Mouse (Mus musculus) cerebellum, adult 2 months (tissue): ENCODE data around the gene Aldh16a1. TPM values are rescaled to one million over a fixed set of nuclear protein-coding genes. Genes with fewer than 3 reads are reported as not detected.

ENCODE experiments used
- DNase-seq, 2 experiments: peaks; one replicate each; pipeline ENCODE4 v3.0.0; 2021
- H3K27ac ChIP-seq: fragments of 200-500 bp; 2 replicates; pipeline ENCODE4 v1.5.1; 2012; ENCODE audit warnings: low read length, control low read depth, inconsistent platforms; ENCODE audit not compliant: insufficient read depth
- H3K27me3 ChIP-seq: fragments of 200-500 bp; 2 replicates; pipeline ENCODE4 v1.6.1; 2012; ENCODE audit warnings: inconsistent platforms, mild to moderate bottlenecking, low read length, moderate library complexity; ENCODE audit not compliant: control insufficient read depth, insufficient read depth
- H3K4me1 ChIP-seq: fragments of 200-500 bp; 2 replicates; pipeline ENCODE4 v1.6.1; 2011; ENCODE audit warnings: low read length; ENCODE audit not compliant: control insufficient read depth, insufficient read depth
- H3K4me3 ChIP-seq: fragments of 200-500 bp; replicated peaks from 2 replicates; pipeline ENCODE3; 2011; ENCODE audit warnings: mild to moderate bottlenecking, low read depth, low read length, control low read depth; ENCODE audit not compliant: insufficient read depth
- CTCF ChIP-seq: fragments of 200-500 bp; IDR thresholded peaks from 2 replicates; pipeline ENCODE4 v1.5.1; 2011; ENCODE audit warnings: low read depth, mild to moderate bottlenecking, control low read depth, low read length, moderate library complexity, borderline replicate concordance; ENCODE audit not compliant: insufficient read depth
- POLR2A ChIP-seq: fragments of 200-500 bp; IDR thresholded peaks from 2 replicates; pipeline ENCODE4 v1.6.1; 2011; ENCODE audit warnings: low read length, control low read depth, borderline replicate concordance; ENCODE audit not compliant: insufficient read depth
- WGBS: fragments of 180-500 bp; shearing (Covaris S2); methylation state at CpG from one replicate; pipeline ENCODE4 v1.1.7; 2018; 5-methylcytosine and 5-hydroxymethylcytosine counted together
- polyA plus RNA-seq: library from polyadenylated mRNA; depleted of rRNA; stranded (reverse); fragments of >200 nt; gene quantifications from 2 replicates; pipeline ENCODE4 v1.2.3, GENCODE M21; 2012

Aldh16a1 gene
- polyA plus RNA-seq, 1 experiment = 17.2 TPM

DNA sequence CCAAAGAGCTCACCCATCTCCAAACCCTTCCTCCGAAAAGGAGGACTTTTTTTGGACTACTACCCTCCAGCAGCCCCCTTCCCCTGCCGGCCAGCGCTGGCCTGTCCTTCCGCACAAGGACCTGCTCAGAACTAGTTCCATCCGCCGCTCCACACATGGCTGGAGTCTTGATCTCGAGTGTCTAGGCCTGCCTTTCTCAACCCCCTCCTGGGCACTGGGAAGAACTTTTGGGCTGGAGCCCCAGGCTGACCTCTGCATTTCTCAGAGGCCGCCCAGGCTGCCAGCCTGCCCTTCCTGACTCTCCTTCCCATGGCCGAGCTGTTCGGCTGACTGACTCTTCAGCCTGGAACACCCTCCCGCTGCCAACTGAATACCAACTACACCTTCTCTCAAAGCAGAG, 28.2 kb upstream of the Aldh16a1 start:
- WGBS = 8% methylated on average over 11 of the region's 11 CpGs
- DNase-seq = peak in 1 of 2 experiments; percentile 44
- Histone ChIP-seq H3K27ac (peak overlapping the region; percentile 21; the same call in 1 of the 2 replicates), H3K4me3 (peak overlapping the region; percentile 50), H3K4me1 (0 out of 2 replicates have a peak, but pooled peaks cover 6% of the 10 kb centered on the region), H3K27me3 (no peaks in the 10 kb centered on the region)
- no peak for TF ChIP-seq CTCF
- TF ChIP-seq POLR2A = no peak

DNA sequence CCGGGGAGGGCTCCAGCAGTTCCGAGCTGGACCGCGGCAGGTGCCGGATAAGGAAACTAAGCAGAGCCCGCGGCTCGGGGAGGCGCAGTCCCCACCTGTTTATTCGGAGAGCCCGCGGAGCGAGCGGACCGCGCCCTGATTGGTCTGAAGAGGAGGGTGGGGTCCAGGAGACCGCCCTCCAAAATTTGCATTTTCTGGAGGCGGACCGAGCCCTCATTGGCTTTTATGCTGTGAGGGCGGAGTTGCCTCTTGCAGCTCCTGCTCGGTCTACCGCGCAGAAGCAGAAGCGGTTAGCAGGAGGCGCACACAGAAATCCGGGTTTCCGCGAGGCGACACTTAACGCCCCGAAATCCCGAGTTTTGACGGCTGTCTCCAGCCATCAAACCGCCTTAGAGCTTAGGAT, 27.8 kb upstream of the Aldh16a1 start:
- H3K4me1 ChIP-seq = 0 out of 2 replicates have a peak, but pooled peaks cover 6% of the 10 kb centered on the region
- H3K27me3 ChIP-seq = no peaks in the 10 kb centered on the region
- peak overlapping the region; percentile 50 for H3K4me3 ChIP-seq
- peak; percentile 88 to 93 for DNase-seq
- TF ChIP-seq CTCF (no peak), POLR2A (peak; percentile 73; the same call in 1 of the 2 replicates)
- WGBS = under 1% methylated on average over 34 of the region's 34 CpGs
- H3K27ac ChIP-seq = peak overlapping the region; percentile 21; the same call in 1 of the 2 replicates

DNA sequence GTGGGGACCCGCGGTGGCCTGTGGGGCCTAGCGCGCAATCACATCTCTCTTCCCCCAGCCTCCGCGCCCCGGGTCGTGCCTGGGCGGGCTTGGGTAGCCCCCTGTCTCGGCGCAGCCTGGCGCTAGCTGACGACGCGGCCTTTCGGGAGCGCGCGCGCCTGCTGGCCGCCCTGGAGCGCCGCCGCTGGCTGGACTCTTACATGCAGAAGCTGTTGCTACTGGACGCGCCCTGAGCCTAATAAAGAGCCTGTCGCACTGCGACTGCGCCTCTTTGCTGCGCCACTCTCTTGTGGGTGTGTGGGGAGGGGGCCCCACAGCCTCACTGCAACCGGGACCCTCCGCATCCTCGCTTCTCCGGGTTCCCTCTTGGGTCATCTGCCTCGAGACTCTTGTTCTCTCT, 27.2 kb upstream of the Aldh16a1 start:
- no peak for DNase-seq
- H3K27ac ChIP-seq = no peak overlapping the region
- H3K27me3 ChIP-seq = no peaks in the 10 kb centered on the region
- WGBS = 3% methylated on average over 35 of the region's 35 CpGs
- TF ChIP-seq CTCF = no peak
- no peak overlapping the region for H3K4me3 ChIP-seq
- peaks cover 6% of the 10 kb centered on the region; the same call in 1 of the 2 replicates for H3K4me1 ChIP-seq

DNA sequence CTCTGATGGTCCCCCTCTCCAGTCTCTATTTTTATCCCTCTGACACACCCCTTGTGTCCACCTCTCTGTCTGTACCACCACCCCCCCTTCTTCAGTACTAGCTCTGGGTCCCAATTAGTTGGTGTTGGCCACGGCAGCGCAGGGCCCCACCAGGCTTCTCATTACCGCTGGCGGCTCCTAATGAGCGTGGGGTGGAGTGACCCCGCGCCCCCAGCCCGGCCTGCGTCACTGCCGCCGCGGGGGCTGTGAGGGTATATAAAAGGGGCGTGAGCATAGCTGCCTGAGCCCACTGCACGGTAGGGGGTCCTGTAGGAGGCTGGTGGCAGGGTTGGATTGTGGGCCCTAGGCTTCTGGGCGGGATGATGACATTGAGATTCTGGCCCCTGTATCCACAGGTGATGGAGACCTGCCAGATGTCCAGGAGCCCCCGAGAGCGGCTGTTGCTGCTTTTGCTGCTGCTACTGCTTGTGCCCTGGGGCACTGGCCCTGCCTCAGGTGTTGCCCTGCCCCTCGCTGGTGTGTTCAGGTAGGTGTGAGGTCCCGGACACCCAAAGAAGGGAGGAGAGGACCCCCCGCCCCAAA, 26.6 kb upstream of the Aldh16a1 start, which contains the start of gene Pth2:
TSS of gene Pth2 (plus strand) at position 100 of the 582 bp plus-strand sequence.
- no peaks in the 10 kb centered on the region for H3K27me3 ChIP-seq
- TF ChIP-seq POLR2A (no peak), CTCF (no peak)
- no peak within 1 kb of the TSS for H3K4me3 ChIP-seq
- 18% methylated on average over 20 of the region's 20 CpGs for WGBS
- no peak for DNase-seq
- H3K4me1 ChIP-seq = peaks cover 11% of the 10 kb centered on the region
- no peak within 1 kb of the TSS for H3K27ac ChIP-seq

DNA sequence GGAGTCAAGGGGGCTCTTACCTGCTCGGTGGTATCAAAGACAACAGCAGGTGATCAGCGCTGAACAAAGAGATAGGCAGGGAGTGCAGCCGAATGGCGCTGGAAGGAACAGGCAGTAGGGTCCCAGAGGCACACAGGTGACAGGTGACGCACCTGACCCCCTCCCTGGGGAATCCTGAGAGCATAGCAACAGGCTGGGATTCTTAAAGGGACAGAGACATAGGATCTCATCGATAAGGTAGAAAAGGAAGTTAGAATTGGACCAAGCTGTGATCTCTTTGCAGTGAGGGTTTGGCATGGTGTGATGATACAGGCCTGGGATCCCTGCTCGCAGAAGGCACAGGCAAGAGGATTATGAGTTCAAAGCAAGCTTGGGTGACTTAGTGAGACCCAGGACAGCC, 25.1 kb upstream of the Aldh16a1 start, which contains the start of gene Gfy:
TSS of gene Gfy (minus strand) at position 101 of the 400 bp plus-strand sequence.
- Histone ChIP-seq H3K4me3 (no peak within 1 kb of the TSS), H3K27ac (no peak within 1 kb of the TSS), H3K27me3 (no peaks in the 10 kb centered on the region; the same call in 1 of the 2 replicates), H3K4me1 (peaks cover 14% of the 10 kb centered on the region)
- WGBS = 41% methylated on average over 7 of the region's 7 CpGs
- no peak for TF ChIP-seq POLR2A
- no peak for DNase-seq

DNA sequence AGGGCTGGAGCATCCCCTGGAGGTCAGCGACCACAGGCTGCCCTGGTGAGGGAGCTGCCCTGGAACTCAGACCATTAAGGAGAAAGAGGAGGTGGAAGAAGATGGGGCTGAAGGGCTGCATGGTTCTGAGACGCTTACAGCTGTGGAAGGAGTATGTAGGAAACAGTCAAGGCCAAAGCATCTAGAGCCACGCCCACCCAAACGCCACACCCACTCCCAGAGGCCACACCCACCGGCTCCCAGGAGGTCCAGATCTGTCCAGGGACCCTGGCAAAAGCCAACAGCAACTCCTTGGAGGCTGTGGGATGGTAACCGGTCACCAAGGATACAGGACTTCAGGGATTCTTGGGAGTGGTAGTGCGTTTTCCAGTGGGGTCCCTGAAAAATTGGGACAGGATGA, 24.2 kb upstream of the Aldh16a1 start:
- 32% methylated on average over 7 of the region's 7 CpGs for WGBS
- no peak for DNase-seq
- Histone ChIP-seq H3K4me3 (no peak overlapping the region), H3K4me1 (peaks cover 14% of the 10 kb centered on the region), H3K27ac (no peak overlapping the region), H3K27me3 (no peaks in the 10 kb centered on the region; the same call in 1 of the 2 replicates)
- TF ChIP-seq POLR2A (no peak), CTCF (no peak)

DNA sequence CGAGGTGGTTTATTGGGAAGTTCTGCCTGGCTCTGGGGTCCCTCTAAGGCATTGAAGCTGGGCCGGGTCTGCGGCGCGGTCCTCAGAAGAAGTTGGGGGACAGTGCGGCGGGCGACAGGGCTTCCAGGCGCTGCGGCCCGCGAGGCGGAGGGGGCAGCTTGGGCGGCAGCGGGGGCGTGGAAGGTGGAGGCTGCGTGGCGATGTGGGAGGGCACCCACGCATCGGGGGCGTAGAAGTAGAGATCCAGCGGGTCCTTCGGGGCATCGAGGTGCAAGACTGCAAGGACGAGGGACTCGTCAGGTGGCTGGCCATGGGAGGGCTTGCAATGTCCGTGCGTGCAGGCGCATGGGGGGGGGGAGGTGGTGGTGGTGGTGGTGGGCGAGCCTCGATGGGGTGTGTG, 22.0 kb upstream of the Aldh16a1 start:
- DNase-seq = peak in 1 of 2 experiments; percentile 46
- Histone ChIP-seq H3K4me1 (peaks cover 12% of the 10 kb centered on the region), H3K27ac (no peak overlapping the region), H3K4me3 (no peak overlapping the region), H3K27me3 (no peaks in the 10 kb centered on the region; the same call in 1 of the 2 replicates)
- no peak for TF ChIP-seq CTCF
- no peak; the same call in 1 of the 2 replicates for TF ChIP-seq POLR2A
- WGBS = 3% methylated on average over 29 of the region's 31 CpGs

DNA sequence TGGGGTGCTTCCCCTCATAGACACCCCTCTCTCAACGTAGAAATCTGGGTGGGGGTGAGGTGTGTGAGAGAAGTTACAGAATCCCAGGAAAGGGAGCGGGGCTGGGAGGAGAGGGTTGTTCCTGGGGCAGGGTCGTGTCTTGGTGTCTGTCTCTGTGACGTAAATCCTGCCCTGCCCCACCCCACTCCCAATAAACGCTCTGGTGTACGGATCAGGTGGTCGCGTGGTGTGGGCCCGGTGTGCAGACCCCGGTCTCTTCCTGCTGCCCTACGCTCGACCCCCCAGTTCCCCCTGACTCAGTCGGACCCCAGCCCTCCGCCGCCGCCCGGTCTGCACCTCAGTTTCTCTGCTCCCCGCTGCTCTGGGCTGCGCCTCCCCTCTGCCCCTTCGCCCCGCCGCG, 21.5 kb upstream of the Aldh16a1 start:
- Histone ChIP-seq H3K4me3 (no peak overlapping the region), H3K27me3 (no peaks in the 10 kb centered on the region; the same call in 1 of the 2 replicates), H3K4me1 (peaks cover 12% of the 10 kb centered on the region), H3K27ac (no peak overlapping the region)
- 4% methylated on average over 23 of the region's 23 CpGs for WGBS
- DNase-seq = no peak
- TF ChIP-seq POLR2A (peak; percentile 32; the same call in 1 of the 2 replicates), CTCF (no peak)
